Mouse (Mus musculus) liver, embryonic 14.5 days (tissue): ENCODE measurements around the gene Serpina3g. TPM values are rescaled to one million over a fixed set of nuclear protein-coding genes. Genes with fewer than 3 reads are reported as not detected.

Experiments used
- ATAC-seq: fragments of 200-750 bp; cut with Nextera tagmentation; 2 replicates; pipeline ENCODE4 v1.8.0; 2017; ENCODE audit warnings: moderate number of reproducible peaks, mild to moderate bottlenecking, moderate library complexity; ENCODE audit not compliant: insufficient read depth
- DNase-seq, 3 experiments: peaks; one replicate each; pipeline ENCODE4 v3.0.0-alpha.2; 2012 to 2013; ENCODE audit warnings: low read depth in 3 of 3, low spot score in 3 of 3
- H3K27ac ChIP-seq: fragments of 300-500 bp; sonication (generic); 2 replicates; pipeline ENCODE4 v1.5.1; 2014; ENCODE audit warnings: moderate library complexity, mild to moderate bottlenecking, control low read depth, inconsistent platforms
- H3K27me3 ChIP-seq: fragments of 300-500 bp; sonication (generic); 2 replicates; pipeline ENCODE4 v1.6.1; 2014; ENCODE audit warnings: mild to moderate bottlenecking, low read length, moderate library complexity; ENCODE audit not compliant: control insufficient read depth, insufficient read depth
- H3K36me3 ChIP-seq: fragments of 300-500 bp; sonication (generic); replicated peaks from 2 replicates; pipeline ENCODE4 v1.6.1; 2014; ENCODE audit warnings: low read depth; ENCODE audit not compliant: control insufficient read depth, insufficient read depth
- H3K4me1 ChIP-seq, 2 experiments: fragments of 200-500 bp in 1 of 2; fragments of 300-500 bp in 1 of 2; sonication (generic) in 1 of 2; replicated peaks; 2 replicates each; pipeline ENCODE4 v1.6.1; 2012 to 2014; ENCODE audit warnings: antibody characterized with exemption in 1 of 2, inconsistent platforms in 1 of 2, low read length in 1 of 2; ENCODE audit not compliant: control insufficient read depth in 2 of 2, insufficient read depth in 2 of 2
- H3K4me2 ChIP-seq: fragments of 300-500 bp; sonication (generic); 2 replicates; pipeline ENCODE4 v1.6.1; 2014; ENCODE audit warnings: low read depth, mild to moderate bottlenecking, control low read depth, moderate library complexity
- H3K4me3 ChIP-seq, 2 experiments: fragments of 200-500 bp in 1 of 2; fragments of 300-500 bp in 1 of 2; sonication (generic) in 1 of 2; 2 replicates each; pipeline ENCODE4 v1.5.1; 2012 to 2014; ENCODE audit warnings: low read depth in 2 of 2, low read length in 2 of 2, mild to moderate bottlenecking in 2 of 2, control low read depth in 1 of 2, inconsistent platforms in 1 of 2, moderate library complexity in 1 of 2; ENCODE audit not compliant: insufficient read depth in 1 of 2
- H3K9ac ChIP-seq: fragments of 300-500 bp; sonication (generic); replicated peaks from 2 replicates; pipeline ENCODE4 v1.6.1; 2014; ENCODE audit warnings: mild to moderate bottlenecking, control low read depth, moderate library complexity
- H3K9me3 ChIP-seq: fragments of 300-500 bp; sonication (generic); 2 replicates; pipeline ENCODE4 v1.6.1; 2016; ENCODE audit warnings: low read length, mixed read lengths; ENCODE audit not compliant: control insufficient read depth
- CTCF ChIP-seq: IDR thresholded peaks from 2 replicates; pipeline ENCODE4 v1.5.1; 2016; ENCODE audit warnings: antibody characterized with exemption, low read depth, control low read depth
- EP300 ChIP-seq: IDR thresholded peaks from 2 replicates; pipeline ENCODE4 v1.6.1; 2016; ENCODE audit warnings: antibody characterized with exemption, low read depth
- WGBS: fragments of 180-500 bp; shearing (Covaris S2); extraction: QIAGEN DNeasy Blood & Tissue Kit; methylation state at CpG from one replicate; pipeline ENCODE4 v1.1.7; 2014; ENCODE audit not compliant: insufficient replicate concordance; 5-methylcytosine and 5-hydroxymethylcytosine counted together
- polyA plus RNA-seq, 2 experiments: library from polyadenylated mRNA; depleted of rRNA in 1 of 2; stranded (reverse) in 1 of 2; unstranded in 1 of 2; fragments of >200 nt; fragmentation: Nextera tagmentation in 1 of 2; extraction: Ambion mirVana in 1 of 2; gene quantifications; 2 replicates each; pipeline versions ENCODE4 v1.2.1 to v1.2.3; 2012 to 2014

Serpina3g gene
- polyA plus RNA-seq, 2 experiments = 0.94 to 1.2 TPM

- H3K4me1 ChIP-seq = no peaks in the 10 kb centered on the region
- no peak overlapping the region for H3K27ac ChIP-seq
- no peak overlapping the region for H3K4me2 ChIP-seq
- DNase-seq = no peak
- H3K27me3 ChIP-seq = no peaks in the 10 kb centered on the region
- H3K4me3 ChIP-seq = no peak overlapping the region
- TF ChIP-seq CTCF (no peak), EP300 (no peak)
- H3K36me3 ChIP-seq = no peaks in the 10 kb centered on the region
- H3K9me3 ChIP-seq = no peaks in the 10 kb centered on the region
- no peak overlapping the region for H3K9ac ChIP-seq
- ATAC-seq = no peak
- WGBS = 39% methylated on average over 2 of the region's 2 CpGs
These were observed 22.2 kb upstream of the Serpina3g start for GRCm38 (mm10) chr12:104213689-104214444.

GRCm38 (mm10) chr12:104214445-104214753 lies 21.6 kb upstream of the Serpina3g start, which contains the start of gene Serpina3f:
TSS of gene Serpina3f (plus strand) at chr12:104214544.
- no peaks in the 10 kb centered on the region for H3K27me3 ChIP-seq
- no peak within 1 kb of the TSS for H3K27ac ChIP-seq
- no peaks in the 10 kb centered on the region for H3K9me3 ChIP-seq
- DNase-seq (no peak), ATAC-seq (no peak)
- H3K4me1 ChIP-seq = no peaks in the 10 kb centered on the region
- H3K9ac ChIP-seq = no peak within 1 kb of the TSS
- 44% methylated on average over 1 of the region's 1 CpGs for WGBS
- TF ChIP-seq CTCF = no peak
- TF ChIP-seq EP300 = no peak
- no peaks in the 10 kb centered on the region for H3K36me3 ChIP-seq
- no peak within 1 kb of the TSS for H3K4me3 ChIP-seq
- no peak within 1 kb of the TSS for H3K4me2 ChIP-seq

- Histone ChIP-seq H3K36me3 (no peaks in the 10 kb centered on the region), H3K4me3 (no peak overlapping the region), H3K4me1 (no peaks in the 10 kb centered on the region), H3K27me3 (no peaks in the 10 kb centered on the region), H3K9ac (no peak overlapping the region), H3K27ac (no peak overlapping the region), H3K4me2 (no peak overlapping the region), H3K9me3 (no peaks in the 10 kb centered on the region)
- no peak for ATAC-seq
- TF ChIP-seq EP300 (no peak), CTCF (no peak)
- DNase-seq = no peak
- 17% methylated on average over 1 of the region's 1 CpGs for whole genome bisulfite sequencing
These were observed 20.8 kb upstream of the Serpina3g start for GRCm38 (mm10) chr12:104215249-104215648.

- TF ChIP-seq EP300 (no peak), CTCF (no peak)
- Histone ChIP-seq H3K27ac (no peak overlapping the region), H3K9ac (no peak overlapping the region), H3K9me3 (no peaks in the 10 kb centered on the region), H3K4me3 (no peak overlapping the region), H3K4me1 (no peaks in the 10 kb centered on the region), H3K36me3 (no peaks in the 10 kb centered on the region), H3K4me2 (no peak overlapping the region), H3K27me3 (no peaks in the 10 kb centered on the region)
- 50% methylated on average over 1 of the region's 1 CpGs for WGBS
- no peak for ATAC-seq
- no peak for DNase-seq
These were observed 14.4 kb upstream of the Serpina3g start for GRCm38 (mm10) chr12:104221616-104222015.

- Histone ChIP-seq H3K9me3 (no peaks in the 10 kb centered on the region), H3K4me2 (no peak overlapping the region), H3K4me1 (no peaks in the 10 kb centered on the region), H3K4me3 (no peak overlapping the region), H3K9ac (no peak overlapping the region), H3K36me3 (no peaks in the 10 kb centered on the region), H3K27me3 (no peaks in the 10 kb centered on the region), H3K27ac (no peak overlapping the region)
- no peak for TF ChIP-seq CTCF
- no peak for TF ChIP-seq EP300
- WGBS = 37% methylated on average over 1 of the region's 1 CpGs
- ATAC-seq = no peak
- no peak for DNase-seq
These were observed 12.4 kb upstream of the Serpina3g start for GRCm38 (mm10) chr12:104223690-104224089.
